Mouse (Mus musculus) adrenal gland, postnatal 0 days (tissue): Measurements from ENCODE around the gene Olfr855. TPM values are rescaled to one million over a fixed set of nuclear protein-coding genes. Genes with fewer than 3 reads are reported as not detected.

Experiments used
- polyA plus RNA-seq: library from polyadenylated mRNA; unstranded; fragments of >200 nt; fragmentation: Nextera tagmentation; extraction: Ambion mirVana; gene quantifications from 2 replicates; pipeline ENCODE4 v1.2.1, GENCODE M21; 2015

Olfr855 gene
- polyA plus RNA-seq = not detected in 2 replicates

DNA sequence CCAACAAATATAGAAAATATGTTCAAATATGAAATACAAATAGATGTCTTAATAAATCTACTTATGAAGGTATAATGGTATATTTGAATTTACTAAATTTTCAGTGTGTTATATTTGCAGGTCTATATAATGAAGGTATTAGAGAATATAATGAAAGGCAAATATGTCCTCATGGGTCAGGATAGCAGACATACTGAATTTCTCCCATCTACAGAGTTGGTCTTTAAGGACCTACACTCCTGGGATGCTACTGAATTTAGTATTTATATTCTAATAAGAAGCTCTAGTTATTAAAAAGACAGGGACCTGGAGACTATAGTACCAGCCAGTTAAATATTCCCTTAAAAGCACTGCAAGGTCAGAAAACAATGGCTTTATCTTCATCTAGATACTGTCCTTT is at the start of gene Olfr855:
Gene Olfr855, plus strand, starts transcription at position 301 of the 400 bp plus-strand sequence.

GRCm38 (mm10) chr9:19540976-19541375 is 41.4 kb upstream of the Olfr855 start, which contains the start of gene Olfr853:
Gene Olfr853 (minus strand): TSS chr9:19541076.

DNA sequence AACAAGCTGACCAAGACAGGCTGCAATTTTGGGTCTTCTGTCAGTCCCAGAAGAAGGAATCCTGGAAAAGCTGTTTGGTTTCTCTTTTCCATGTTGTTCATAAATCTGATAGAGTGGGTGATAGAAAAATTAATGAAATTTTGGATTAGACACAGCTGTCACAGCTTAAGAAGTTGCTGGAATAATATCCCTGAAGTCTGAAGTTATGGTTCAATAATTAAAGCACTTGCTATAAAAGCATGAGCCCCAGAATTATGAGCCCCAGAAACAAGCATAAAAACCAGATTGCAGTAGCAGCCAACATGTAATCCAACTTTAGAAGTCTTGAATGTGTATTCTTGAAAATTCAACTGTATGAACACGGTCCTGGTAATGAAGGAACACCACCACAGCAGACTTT is 15.1 kb upstream of the Olfr855 start, which contains the start of gene Olfr854:
Gene Olfr854, minus strand, starts transcription at position 101 of the 400 bp plus-strand sequence.

DNA sequence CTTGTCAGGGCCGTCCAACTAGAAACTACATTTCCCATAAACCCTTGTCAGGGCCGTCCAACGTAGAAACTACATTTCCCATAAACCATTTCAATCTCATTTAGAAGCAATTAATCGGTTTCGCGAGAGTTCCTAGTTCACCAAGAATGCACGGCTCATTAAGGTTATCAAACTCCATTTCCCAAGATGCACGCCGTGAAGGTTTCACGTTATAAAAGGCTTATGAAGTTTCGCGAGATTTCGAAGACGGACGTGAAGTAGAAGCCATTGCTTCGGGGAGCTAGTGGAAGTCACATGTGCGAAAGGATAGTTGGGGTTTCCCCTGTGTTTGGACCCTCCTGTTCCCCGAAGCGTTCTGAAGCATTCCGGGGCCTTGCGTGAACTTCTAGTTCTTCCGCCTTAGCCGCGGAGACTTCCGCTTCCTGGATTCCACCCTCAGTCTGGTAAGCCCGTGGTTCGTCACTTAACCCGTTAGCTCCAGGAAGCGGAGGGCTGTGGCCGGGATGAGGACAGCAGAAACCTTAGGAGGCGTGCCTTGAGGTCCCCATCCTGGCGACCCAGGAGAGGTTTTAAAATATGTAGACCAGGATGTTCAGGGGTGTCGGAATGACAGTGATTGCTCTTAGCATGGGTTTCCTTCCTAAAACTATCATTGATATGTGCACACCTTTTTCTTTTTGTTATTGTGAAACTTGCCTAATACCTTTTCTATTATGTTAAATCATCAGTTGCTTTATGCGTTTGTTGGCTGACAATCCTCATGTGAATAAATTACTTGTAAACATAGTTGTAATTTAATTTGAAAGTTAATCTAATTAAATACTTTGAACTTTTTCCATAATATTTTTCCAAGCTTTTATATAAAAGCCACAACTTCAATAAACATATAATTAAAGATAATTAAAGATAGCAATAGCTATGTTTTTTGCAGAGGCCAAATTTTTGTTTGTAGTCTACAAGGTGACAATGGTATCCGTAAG is 39.7 kb downstream of the Olfr855 start, which contains the start of gene Zfp317:
Gene Zfp317, plus strand, starts transcription at position 260 of the 980 bp plus-strand sequence.

Other genes starting within 250 kb of the Olfr855 start
- not detected in 2 replicates for gene Olfr845, start 246.2 kb upstream of the Olfr855 start, polyA plus RNA-seq
- not detected in 2 replicates for gene Olfr846, start 218.6 kb upstream of the Olfr855 start, polyA plus RNA-seq
- not detected in 2 replicates for gene Olfr847, start 203.9 kb upstream of the Olfr855 start, polyA plus RNA-seq
- not detected in 2 replicates for gene Olfr849, start 142.4 kb upstream of the Olfr855 start, polyA plus RNA-seq
- not detected in 2 replicates for gene Olfr850, start 104.4 kb upstream of the Olfr855 start, polyA plus RNA-seq
- gene Olfr851, start 89.3 kb upstream of the Olfr855 start, polyA plus RNA-seq = not detected in 2 replicates
- not detected in 2 replicates for gene Olfr853, start 41.5 kb upstream of the Olfr855 start, polyA plus RNA-seq
- gene Olfr854, start 15.2 kb upstream of the Olfr855 start, polyA plus RNA-seq = not detected in 2 replicates
- gene Zfp317, start 39.5 kb downstream of the Olfr855 start, polyA plus RNA-seq = 12.7 and 13.9 TPM in 2 replicates
- gene Olfr857, start 126.8 kb downstream of the Olfr855 start, polyA plus RNA-seq = not detected in 2 replicates
- not detected in 2 replicates for gene Olfr58, start 197.7 kb downstream of the Olfr855 start, polyA plus RNA-seq
- gene Olfr859, start 222.3 kb downstream of the Olfr855 start, polyA plus RNA-seq = not detected in 2 replicates